Mouse (Mus musculus) ES-E14 (cell line): ENCODE measurements at regions not wholly inside any gene's neighbourhood (a gene's known extent, or its start where the extent isn't known, plus 50 kb on each side); places are given as distances from the start of the nearest gene placed in this dataset.

Experiments
- CHD2 ChIP-seq: IDR thresholded peaks from 2 replicates; pipeline ENCODE4 v1.6.1; 2014; ENCODE audit warnings: mild to moderate bottlenecking, low read depth, low read length, inconsistent platforms
- HCFC1 ChIP-seq: IDR thresholded peaks from 2 replicates; pipeline ENCODE4 v1.6.1; 2012; ENCODE audit warnings: low read length, inconsistent platforms, borderline replicate concordance; ENCODE audit not compliant: insufficient read depth
- MAFK ChIP-seq: IDR thresholded peaks from 2 replicates; pipeline ENCODE4 v1.6.1; 2014; ENCODE audit warnings: mild to moderate bottlenecking, low read depth, low read length, inconsistent platforms; ENCODE audit not compliant: insufficient read depth
- ZC3H11A ChIP-seq: IDR thresholded peaks from 2 replicates; pipeline ENCODE4 v1.6.1; 2012; ENCODE audit warnings: low read depth, mild to moderate bottlenecking, inconsistent platforms, low read length, borderline replicate concordance

- TF ChIP-seq ZC3H11A = no peak
- TF ChIP-seq CHD2 = no peak
- TF ChIP-seq MAFK = no peak
- no peak for TF ChIP-seq HCFC1
Measured at GRCm38 (mm10) chr10:66641966-66642365, 454.0 kb upstream of the Jmjd1c start.
